Mouse (Mus musculus): Measurements from ENCODE around the gene Ntsr2. TPM values are rescaled to one million over a fixed set of nuclear protein-coding genes. Genes with fewer than 3 reads are reported as not detected.

Ntsr2 gene
- polyA plus RNA-seq, 1 experiment: not detected

GRCm38 (mm10) chr12:16643508-16644345, 9.5 kb upstream of the Ntsr2 start:
- Histone ChIP-seq H3K4me3 (ENCODE audit: insufficient read depth, low read depth, low read length) (no peak overlapping the region), H3K4me1 (ENCODE audit: control insufficient read depth, insufficient read depth, low read length) (peaks cover 13% of the 10 kb centered on the region), H3K27ac (ENCODE audit: insufficient read depth, low read depth, low read length) (peak overlapping the region; percentile 7)
- 30% methylated on average over 12 of the region's 12 CpGs for WGBS
- TF ChIP-seq CTCF (IDR thresholded peaks at IDR 0.05; ENCODE audit: insufficient read depth, low read depth, low read length): no peak
- TF ChIP-seq POLR2A (IDR thresholded peaks at IDR 0.05; ENCODE audit: insufficient read depth, low read depth, low read length): no peak

- TF ChIP-seq POLR2A (IDR thresholded peaks at IDR 0.05; ENCODE audit: insufficient read depth, low read depth, low read length) (no peak), CTCF (IDR thresholded peaks at IDR 0.05; ENCODE audit: insufficient read depth, low read depth, low read length) (no peak)
- Histone ChIP-seq H3K4me1 (ENCODE audit: control insufficient read depth, insufficient read depth, low read length) (peaks cover 13% of the 10 kb centered on the region), H3K4me3 (ENCODE audit: insufficient read depth, low read depth, low read length) (no peak overlapping the region), H3K27ac (ENCODE audit: insufficient read depth, low read depth, low read length) (no peak overlapping the region)
- WGBS: 81% methylated on average over 8 of the region's 8 CpGs
Measured at GRCm38 (mm10) chr12:16644698-16645097, 8.5 kb upstream of the Ntsr2 start.

GRCm38 (mm10) chr12:16646780-16647409, 6.3 kb upstream of the Ntsr2 start:
- H3K4me1 ChIP-seq (ENCODE audit: control insufficient read depth, insufficient read depth, low read length): peaks cover 13% of the 10 kb centered on the region
- TF ChIP-seq CTCF (IDR thresholded peaks at IDR 0.05; ENCODE audit: insufficient read depth, low read depth, low read length) (no peak), POLR2A (IDR thresholded peaks at IDR 0.05; ENCODE audit: insufficient read depth, low read depth, low read length) (no peak)
- H3K27ac ChIP-seq (ENCODE audit: insufficient read depth, low read depth, low read length): no peak overlapping the region
- 75% methylated on average over 9 of the region's 9 CpGs for WGBS
- H3K4me3 ChIP-seq (ENCODE audit: insufficient read depth, low read depth, low read length): no peak overlapping the region

- Histone ChIP-seq H3K4me3 (ENCODE audit: insufficient read depth, low read depth, low read length) (no peak overlapping the region), H3K27ac (ENCODE audit: insufficient read depth, low read depth, low read length) (no peak overlapping the region)
- WGBS: 95% methylated on average over 6 of the region's 6 CpGs
Measured at GRCm38 (mm10) chr12:16648273-16648672, 4.9 kb upstream of the Ntsr2 start.

DNA sequence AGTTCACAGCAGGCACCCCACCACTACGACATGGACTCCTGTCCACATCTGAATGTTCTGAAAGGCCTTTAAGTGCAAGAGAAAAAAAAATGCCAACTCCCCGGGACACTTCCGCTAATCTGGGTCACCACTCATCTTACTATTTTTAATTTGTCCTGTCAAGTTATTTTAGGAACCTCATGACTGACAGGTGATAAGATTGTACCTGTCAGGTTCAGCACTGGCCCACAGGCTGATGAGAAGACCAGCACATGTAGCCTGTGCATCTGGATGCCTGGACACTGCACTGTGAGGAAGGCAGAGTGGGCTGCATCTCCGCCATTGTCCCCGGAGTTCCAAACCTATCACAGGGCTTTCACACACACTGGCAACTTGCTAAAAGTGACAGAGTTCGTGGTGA, 3.4 kb upstream of the Ntsr2 start:
- WGBS: 84% methylated on average over 6 of the region's 6 CpGs

More at GRCm38 (mm10) chr12:16648273-16648672, 4.9 kb upstream of the Ntsr2 start:
- H3K4me1 ChIP-seq (ENCODE audit: control insufficient read depth, insufficient read depth, low read length): peaks cover 14% of the 10 kb centered on the region
- no peak for TF ChIP-seq POLR2A (IDR thresholded peaks at IDR 0.05; ENCODE audit: insufficient read depth, low read depth, low read length)
- TF ChIP-seq CTCF (IDR thresholded peaks at IDR 0.05; ENCODE audit: insufficient read depth, low read depth, low read length): no peak

DNA sequence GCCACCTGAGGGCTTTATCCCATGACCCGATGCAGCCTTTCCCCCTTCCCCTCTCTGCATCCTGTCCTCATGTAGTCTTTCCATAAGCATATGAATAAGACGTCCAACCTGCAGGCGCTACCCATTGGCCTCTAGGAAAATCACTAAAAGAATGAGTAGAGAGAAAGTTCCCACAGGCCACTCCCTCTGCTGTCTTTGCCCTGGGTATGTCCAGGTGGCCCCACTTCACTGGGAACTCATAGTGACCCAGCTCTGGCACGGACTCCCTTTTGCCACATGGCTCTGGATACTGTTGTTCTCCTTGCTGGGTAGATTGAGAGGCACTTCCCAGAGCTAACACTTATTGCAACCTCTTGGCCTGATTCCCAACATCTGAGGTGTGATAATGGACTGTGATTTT, 2.4 kb downstream of the Ntsr2 start:
- peaks cover 8% of the 10 kb centered on the region for H3K4me1 ChIP-seq (ENCODE audit: control insufficient read depth, insufficient read depth, low read length)
- H3K27ac ChIP-seq (ENCODE audit: insufficient read depth, low read depth, low read length): no peak overlapping the region
- TF ChIP-seq POLR2A (IDR thresholded peaks at IDR 0.05; ENCODE audit: insufficient read depth, low read depth, low read length) (no peak), CTCF (IDR thresholded peaks at IDR 0.05; ENCODE audit: insufficient read depth, low read depth, low read length) (no peak)
- WGBS: 83% methylated on average over 4 of the region's 4 CpGs
- no peak overlapping the region for H3K4me3 ChIP-seq (ENCODE audit: insufficient read depth, low read depth, low read length)

More for the DNA sequence above, 3.4 kb upstream of the Ntsr2 start:
- TF ChIP-seq CTCF (IDR thresholded peaks at IDR 0.05; ENCODE audit: insufficient read depth, low read depth, low read length): no peak
- no peak for TF ChIP-seq POLR2A (IDR thresholded peaks at IDR 0.05; ENCODE audit: insufficient read depth, low read depth, low read length)
- no peak overlapping the region for H3K27ac ChIP-seq (ENCODE audit: insufficient read depth, low read depth, low read length)
- no peak overlapping the region for H3K4me3 ChIP-seq (ENCODE audit: insufficient read depth, low read depth, low read length)
- peaks cover 11% of the 10 kb centered on the region for H3K4me1 ChIP-seq (ENCODE audit: control insufficient read depth, insufficient read depth, low read length)

DNA sequence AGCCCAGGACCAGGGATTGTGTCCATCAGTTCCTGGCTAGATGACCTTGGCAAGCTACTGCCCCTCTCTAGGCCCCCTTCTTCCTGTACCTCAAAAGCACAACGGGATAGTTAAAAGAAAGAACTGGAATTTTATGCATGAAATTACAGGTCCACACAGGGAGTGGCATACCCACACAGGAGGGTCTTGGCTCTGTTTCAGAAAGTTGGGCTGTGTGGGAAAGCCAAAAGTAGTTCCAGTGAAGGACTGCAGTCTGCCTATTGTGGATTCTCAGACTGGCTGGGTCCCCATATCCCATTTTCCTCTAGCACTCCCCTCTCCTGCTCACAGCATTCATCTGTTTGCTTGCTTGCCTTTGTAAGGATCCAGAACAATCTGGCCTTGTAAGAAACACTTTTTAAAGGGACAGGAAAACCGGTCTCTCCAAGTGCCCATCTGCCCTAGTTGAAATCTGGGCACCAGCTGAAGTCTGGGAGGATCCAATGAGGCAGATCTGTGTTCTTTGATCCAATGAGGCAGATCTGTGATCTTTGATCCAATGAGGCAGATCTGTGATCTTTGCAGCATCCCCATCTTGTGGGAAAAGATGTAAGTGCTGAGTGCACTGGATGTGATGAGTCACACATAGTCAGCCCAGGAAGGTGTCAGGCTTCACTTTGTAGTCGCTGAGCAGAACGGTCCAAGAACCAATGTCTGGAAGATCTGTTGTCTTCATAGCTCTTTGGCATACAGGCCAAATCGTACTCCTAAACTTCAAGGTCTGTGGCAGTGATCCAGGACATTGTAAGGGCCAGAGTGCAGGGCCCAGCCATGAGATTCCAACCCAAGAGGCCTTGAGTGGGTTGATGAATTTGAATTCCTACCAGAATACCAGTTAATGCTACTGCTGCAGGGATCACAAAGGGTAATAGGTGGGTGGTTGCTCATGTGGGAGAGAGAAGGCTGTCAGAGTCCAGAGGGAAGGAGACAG, 4.0 kb downstream of the Ntsr2 start:
- no peak for TF ChIP-seq CTCF (IDR thresholded peaks at IDR 0.05; ENCODE audit: insufficient read depth, low read depth, low read length)
- no peak for TF ChIP-seq POLR2A (IDR thresholded peaks at IDR 0.05; ENCODE audit: insufficient read depth, low read depth, low read length)
- WGBS: 48% methylated on average over 5 of the region's 5 CpGs
- no peak overlapping the region for H3K27ac ChIP-seq (ENCODE audit: insufficient read depth, low read depth, low read length)
- H3K4me1 ChIP-seq (ENCODE audit: control insufficient read depth, insufficient read depth, low read length): peaks cover 8% of the 10 kb centered on the region
- no peak overlapping the region for H3K4me3 ChIP-seq (ENCODE audit: insufficient read depth, low read depth, low read length)

DNA sequence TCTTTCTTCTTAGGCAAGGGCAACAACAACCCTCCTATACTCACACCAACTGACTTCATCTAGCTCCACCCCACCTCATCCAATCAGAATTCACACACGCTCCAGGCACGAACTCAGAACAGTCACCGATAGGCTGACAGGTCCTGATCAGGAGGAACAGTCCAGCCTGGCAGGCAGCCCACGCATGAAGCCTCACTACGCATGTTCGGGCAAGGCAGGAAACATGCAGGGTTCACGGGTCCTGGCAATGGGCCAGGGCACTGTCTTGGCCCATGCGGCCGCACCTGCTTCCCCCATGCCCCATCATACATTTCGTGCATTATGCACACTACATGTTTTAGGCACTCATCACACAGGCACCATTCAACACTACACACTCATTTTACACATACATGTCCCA, 8.3 kb downstream of the Ntsr2 start:
- WGBS: 86% methylated on average over 10 of the region's 10 CpGs
- Histone ChIP-seq H3K4me1 (ENCODE audit: control insufficient read depth, insufficient read depth, low read length) (no peaks in the 10 kb centered on the region), H3K4me3 (ENCODE audit: insufficient read depth, low read depth, low read length) (no peak overlapping the region), H3K27ac (ENCODE audit: insufficient read depth, low read depth, low read length) (no peak overlapping the region)
- TF ChIP-seq CTCF (IDR thresholded peaks at IDR 0.05; ENCODE audit: insufficient read depth, low read depth, low read length) (no peak), POLR2A (IDR thresholded peaks at IDR 0.05; ENCODE audit: insufficient read depth, low read depth, low read length) (no peak)
